Mouse (Mus musculus): ENCODE results near the gene Ap2a2. TPM values are rescaled to one million over a fixed set of nuclear protein-coding genes. Genes with fewer than 3 reads are reported as not detected.
A peak's percentile ranks its signal among the peaks of the same experiment; 100 is the strongest.
"Not testable (repeated sequence)": the region's sequence is repeated elsewhere in the genome, so short reads cannot be mapped to it uniquely, and the experiment has no call there.

The Ap2a2 gene
- polyA plus RNA-seq, 1 experiment from 2014 or later, result 54.8 TPM

- no peak overlapping the region for H3K9ac ChIP-seq
- no peak overlapping the region for H3K4me2 ChIP-seq
- no peak overlapping the region for H3K27ac ChIP-seq (replicated peaks)
- no peak overlapping the region for H3K4me3 ChIP-seq
- H3K4me1 ChIP-seq, result peaks cover 13% of the 10 kb centered on the region
- H3K9me3 ChIP-seq, result no peaks in the 10 kb centered on the region
- peaks cover 9% of the 10 kb centered on the region; the same call in 1 of the 2 replicates for H3K36me3 ChIP-seq
- ATAC-seq (ENCODE audit: extremely low read depth, insufficient number of reproducible peaks, low FRiP score, low TSS enrichment), result no peak
- H3K27me3 ChIP-seq (replicated peaks), result no peaks in the 10 kb centered on the region
- 97% methylated on average over 2 of the region's 2 CpGs for WGBS
Observed at GRCm38 (mm10) chr7:141578943-141579342, 17.0 kb downstream of the Ap2a2 start.

GRCm38 (mm10) chr7:141581323-141581722 lies 19.4 kb downstream of the Ap2a2 start:
- no peak for ATAC-seq (ENCODE audit: extremely low read depth, insufficient number of reproducible peaks, low FRiP score, low TSS enrichment)
- Histone ChIP-seq H3K27ac (replicated peaks) (no peak overlapping the region), H3K36me3 (peaks cover 11% of the 10 kb centered on the region; the same call in 1 of the 2 replicates), H3K27me3 (replicated peaks) (no peaks in the 10 kb centered on the region), H3K9me3 (no peaks in the 10 kb centered on the region), H3K4me2 (no peak overlapping the region), H3K4me3 (no peak overlapping the region), H3K9ac (no peak overlapping the region), H3K4me1 (peaks cover 22% of the 10 kb centered on the region)
- WGBS, result 74% methylated on average over 7 of the region's 7 CpGs

- WGBS, result 82% methylated on average over 4 of the region's 5 CpGs
- Histone ChIP-seq H3K9ac (no peak overlapping the region), H3K4me2 (no peak overlapping the region), H3K27ac (replicated peaks) (no peak overlapping the region), H3K9me3 (no peaks in the 10 kb centered on the region), H3K4me1 (peaks cover 15% of the 10 kb centered on the region), H3K36me3 (peaks cover 22% of the 10 kb centered on the region), H3K4me3 (no peak overlapping the region), H3K27me3 (replicated peaks) (no peaks in the 10 kb centered on the region)
- ATAC-seq (ENCODE audit: extremely low read depth, insufficient number of reproducible peaks, low FRiP score, low TSS enrichment), result no peak
Observed at GRCm38 (mm10) chr7:141584048-141584841, 22.3 kb downstream of the Ap2a2 start.

- peaks cover 26% of the 10 kb centered on the region for H3K36me3 ChIP-seq
- no peak overlapping the region; the same call in 1 of the 2 replicates for H3K4me2 ChIP-seq
- H3K27ac ChIP-seq (replicated peaks), result no peak overlapping the region; the same call in 1 of the 2 replicates
- no peaks in the 10 kb centered on the region for H3K27me3 ChIP-seq (replicated peaks)
- no peaks in the 10 kb centered on the region for H3K9me3 ChIP-seq
- ATAC-seq (ENCODE audit: extremely low read depth, insufficient number of reproducible peaks, low FRiP score, low TSS enrichment), result no peak
- no peak overlapping the region for H3K9ac ChIP-seq
- no peak overlapping the region for H3K4me3 ChIP-seq
- H3K4me1 ChIP-seq, result peaks cover 15% of the 10 kb centered on the region
- 62% methylated on average over 4 of the region's 4 CpGs for WGBS
Observed at GRCm38 (mm10) chr7:141585288-141585687, 23.3 kb downstream of the Ap2a2 start.

- Histone ChIP-seq H3K27ac (replicated peaks) (no peak overlapping the region; the same call in 1 of the 2 replicates), H3K36me3 (peaks cover 28% of the 10 kb centered on the region), H3K4me2 (no peak overlapping the region), H3K9ac (no peak overlapping the region), H3K4me1 (peaks cover 15% of the 10 kb centered on the region), H3K9me3 (no peaks in the 10 kb centered on the region), H3K4me3 (no peak overlapping the region), H3K27me3 (replicated peaks) (no peaks in the 10 kb centered on the region)
- no peak for ATAC-seq (ENCODE audit: extremely low read depth, insufficient number of reproducible peaks, low FRiP score, low TSS enrichment)
- 48% methylated on average over 1 of the region's 1 CpGs for WGBS
Observed at GRCm38 (mm10) chr7:141585881-141586280, 23.9 kb downstream of the Ap2a2 start.

- Histone ChIP-seq H3K9ac (no peak overlapping the region), H3K4me1 (peaks cover 15% of the 10 kb centered on the region), H3K4me3 (no peak overlapping the region), H3K27ac (replicated peaks) (no peak overlapping the region), H3K4me2 (no peak overlapping the region), H3K27me3 (replicated peaks) (no peaks in the 10 kb centered on the region), H3K9me3 (no peaks in the 10 kb centered on the region), H3K36me3 (peaks cover 44% of the 10 kb centered on the region)
- WGBS, result 64% methylated on average over 6 of the region's 6 CpGs
- no peak for ATAC-seq (ENCODE audit: extremely low read depth, insufficient number of reproducible peaks, low FRiP score, low TSS enrichment)
Observed at GRCm38 (mm10) chr7:141588890-141589289, 26.9 kb downstream of the Ap2a2 start.

GRCm38 (mm10) chr7:141590249-141590648 lies 28.3 kb downstream of the Ap2a2 start:
- not testable (repeated sequence) for H3K4me1 ChIP-seq; H3K27ac ChIP-seq (replicated peaks); H3K27me3 ChIP-seq (replicated peaks); ATAC-seq (ENCODE audit: extremely low read depth, insufficient number of reproducible peaks, low FRiP score, low TSS enrichment); H3K4me2 ChIP-seq; H3K4me3 ChIP-seq; H3K9me3 ChIP-seq; H3K9ac ChIP-seq
- peaks cover 54% of the 10 kb centered on the region for H3K36me3 ChIP-seq
- WGBS, result 90% methylated on average over 6 of the region's 7 CpGs

GRCm38 (mm10) chr7:141590959-141591358 lies 29.0 kb downstream of the Ap2a2 start:
- Histone ChIP-seq H3K36me3 (peaks cover 56% of the 10 kb centered on the region), H3K4me2 (no peak overlapping the region), H3K9me3 (no peaks in the 10 kb centered on the region), H3K4me1 (peaks cover under 1% of the 10 kb centered on the region; the same call in 1 of the 2 replicates), H3K9ac (no peak overlapping the region), H3K27me3 (replicated peaks) (no peaks in the 10 kb centered on the region), H3K4me3 (no peak overlapping the region), H3K27ac (replicated peaks) (no peak overlapping the region)
- ATAC-seq (ENCODE audit: extremely low read depth, insufficient number of reproducible peaks, low FRiP score, low TSS enrichment), result no peak
- WGBS, result 91% methylated on average over 8 of the region's 8 CpGs

GRCm38 (mm10) chr7:141592096-141592495 lies 30.1 kb downstream of the Ap2a2 start:
- no peak overlapping the region for H3K9ac ChIP-seq
- WGBS, result 90% methylated on average over 1 of the region's 1 CpGs
- no peak overlapping the region for H3K4me2 ChIP-seq
- no peak for ATAC-seq (ENCODE audit: extremely low read depth, insufficient number of reproducible peaks, low FRiP score, low TSS enrichment)
- peaks cover 64% of the 10 kb centered on the region for H3K36me3 ChIP-seq
- no peak overlapping the region for H3K4me3 ChIP-seq
- H3K27me3 ChIP-seq (replicated peaks), result no peaks in the 10 kb centered on the region
- H3K9me3 ChIP-seq, result no peaks in the 10 kb centered on the region
- H3K27ac ChIP-seq (replicated peaks), result peak overlapping the region; percentile 32; the same call in 1 of the 2 replicates
- H3K4me1 ChIP-seq, result no peaks in the 10 kb centered on the region

GRCm38 (mm10) chr7:141593056-141593455 lies 31.1 kb downstream of the Ap2a2 start:
- H3K27ac ChIP-seq (replicated peaks), result no peak overlapping the region
- peaks cover 74% of the 10 kb centered on the region for H3K36me3 ChIP-seq
- no peak overlapping the region for H3K4me2 ChIP-seq
- no peaks in the 10 kb centered on the region for H3K9me3 ChIP-seq
- no peaks in the 10 kb centered on the region for H3K4me1 ChIP-seq
- no peak overlapping the region for H3K9ac ChIP-seq
- H3K27me3 ChIP-seq (replicated peaks), result no peaks in the 10 kb centered on the region
- H3K4me3 ChIP-seq, result no peak overlapping the region
- no peak for ATAC-seq (ENCODE audit: extremely low read depth, insufficient number of reproducible peaks, low FRiP score, low TSS enrichment)
- 91% methylated on average over 6 of the region's 6 CpGs for WGBS

- H3K36me3 ChIP-seq, result peaks cover 80% of the 10 kb centered on the region
- H3K27ac ChIP-seq (replicated peaks), result no peak overlapping the region
- no peaks in the 10 kb centered on the region for H3K9me3 ChIP-seq
- H3K27me3 ChIP-seq (replicated peaks), result no peaks in the 10 kb centered on the region
- no peak overlapping the region for H3K4me3 ChIP-seq
- H3K4me1 ChIP-seq, result no peaks in the 10 kb centered on the region
- WGBS, result 79% methylated on average over 1 of the region's 1 CpGs
- ATAC-seq (ENCODE audit: extremely low read depth, insufficient number of reproducible peaks, low FRiP score, low TSS enrichment), result no peak
- H3K9ac ChIP-seq, result no peak overlapping the region
- no peak overlapping the region for H3K4me2 ChIP-seq
Observed at GRCm38 (mm10) chr7:141596971-141597370, 35.0 kb downstream of the Ap2a2 start.

GRCm38 (mm10) chr7:141597563-141597962 lies 35.6 kb downstream of the Ap2a2 start:
- 86% methylated on average over 6 of the region's 6 CpGs for WGBS
- H3K27me3 ChIP-seq (replicated peaks), result no peaks in the 10 kb centered on the region
- no peak overlapping the region for H3K4me2 ChIP-seq
- no peak overlapping the region for H3K9ac ChIP-seq
- H3K27ac ChIP-seq (replicated peaks), result no peak overlapping the region
- no peaks in the 10 kb centered on the region for H3K4me1 ChIP-seq
- no peaks in the 10 kb centered on the region for H3K9me3 ChIP-seq
- H3K36me3 ChIP-seq, result peaks cover 84% of the 10 kb centered on the region
- no peak overlapping the region for H3K4me3 ChIP-seq
- no peak for ATAC-seq (ENCODE audit: extremely low read depth, insufficient number of reproducible peaks, low FRiP score, low TSS enrichment)

Measured in heart, embryonic 13.5 days (tissue).